Mouse (Mus musculus): ENCODE measurements at regions not wholly inside any gene's neighbourhood (a gene's known extent, or its start where the extent isn't known, plus 50 kb on each side); places are given as distances from the start of the nearest gene placed in this dataset.

DNA sequence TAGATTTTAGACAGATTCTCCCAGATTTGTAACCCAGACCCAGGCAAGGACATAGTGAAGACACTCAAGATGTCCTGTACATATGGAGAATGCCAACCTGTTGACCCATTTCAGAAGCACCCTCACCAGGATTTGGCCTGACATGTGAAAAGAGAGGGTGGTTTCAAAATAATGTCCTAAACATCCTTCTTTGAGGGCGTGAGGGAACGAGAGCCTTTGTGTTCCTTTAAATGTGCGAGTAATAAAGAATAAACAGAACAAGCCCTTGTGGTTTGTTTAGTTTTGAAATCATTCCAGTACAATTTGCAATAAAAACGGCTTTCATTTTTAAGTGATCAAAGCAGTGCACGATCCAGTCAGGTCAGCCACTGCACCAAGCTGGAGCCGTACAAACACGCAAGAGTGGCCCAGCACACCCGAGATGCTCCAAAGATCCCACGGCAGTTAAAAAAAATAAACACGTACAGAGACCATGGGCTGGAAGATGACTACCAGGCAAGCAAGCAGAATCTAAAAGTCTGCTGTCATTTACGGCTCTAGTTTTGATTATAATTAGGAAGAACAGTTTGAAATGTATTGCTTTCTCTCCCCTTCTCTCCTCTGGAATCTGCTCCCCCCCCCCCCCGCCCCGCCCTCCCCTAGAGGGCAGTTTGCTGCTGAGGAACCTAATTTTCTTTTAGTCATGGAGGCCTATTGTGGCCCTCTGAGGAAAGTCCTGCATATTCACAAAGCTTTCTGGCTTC lies 72.4 kb upstream of the Tle4 start:
- Histone ChIP-seq H3K4me3 (replicated peaks; ENCODE audit: low read length) (peak overlapping the region; percentile 37), H3K9me3 (ENCODE audit: low read length) (no peaks in the 10 kb centered on the region), H3K36me3 (ENCODE audit: insufficient read depth, low read length) (no peaks in the 10 kb centered on the region), H3K4me1 (replicated peaks; ENCODE audit: low read depth, low read length) (peaks cover 97% of the 10 kb centered on the region), H3K27me3 (ENCODE audit: insufficient read depth, low read length) (no peaks in the 10 kb centered on the region)
- no peak for TF ChIP-seq NANOG (IDR thresholded peaks at IDR 0.05; ENCODE audit: borderline replicate concordance, low read length)
- no peak for TF ChIP-seq POU5F1 (IDR thresholded peaks at IDR 0.05; ENCODE audit: borderline replicate concordance, low read length)
- no peak for TF ChIP-seq CTCF (conservative IDR thresholded peaks at IDR 0.05; ENCODE audit: low read length)

DNA sequence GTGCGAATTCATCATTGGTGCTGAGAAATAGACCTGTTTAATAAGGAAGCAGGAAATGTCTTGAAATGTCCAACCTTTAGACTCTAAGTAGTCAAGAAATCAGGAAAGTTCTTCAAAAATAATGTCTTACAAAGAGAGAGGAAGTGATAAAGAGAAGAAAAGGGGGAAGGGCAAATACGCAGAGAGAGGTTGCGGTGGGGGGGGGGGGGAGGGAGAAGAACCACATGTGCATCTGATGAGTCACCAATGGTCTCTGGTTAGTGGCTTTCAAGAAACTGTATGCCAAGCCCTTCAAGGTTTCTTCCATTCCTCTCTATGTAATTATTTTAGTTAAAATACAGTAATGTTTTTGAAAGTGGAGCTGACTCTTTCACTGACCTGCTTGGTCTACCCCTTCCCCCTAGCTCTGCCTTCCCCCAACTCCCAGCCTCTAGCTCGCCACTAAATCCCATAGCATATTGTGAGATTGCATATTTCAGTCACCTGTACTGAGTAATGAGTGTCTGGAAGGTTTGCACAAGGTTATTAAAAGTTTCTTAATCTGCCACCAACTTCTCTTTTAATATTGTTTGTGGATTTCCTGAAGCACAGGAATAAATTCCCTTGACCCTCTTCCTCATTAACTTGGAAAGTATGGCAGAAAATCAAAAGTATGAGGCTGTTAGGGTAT lies 70.8 kb upstream of the Tle4 start:
- Histone ChIP-seq H3K27me3 (ENCODE audit: insufficient read depth, low read length) (no peaks in the 10 kb centered on the region), H3K9me3 (ENCODE audit: low read length) (no peaks in the 10 kb centered on the region), H3K36me3 (ENCODE audit: insufficient read depth, low read length) (no peaks in the 10 kb centered on the region), H3K4me3 (replicated peaks; ENCODE audit: low read length) (no peak overlapping the region), H3K4me1 (replicated peaks; ENCODE audit: low read depth, low read length) (peaks cover 99% of the 10 kb centered on the region)
- TF ChIP-seq NANOG (IDR thresholded peaks at IDR 0.05; ENCODE audit: borderline replicate concordance, low read length) = no peak
- TF ChIP-seq POU5F1 (IDR thresholded peaks at IDR 0.05; ENCODE audit: borderline replicate concordance, low read length) = no peak
- TF ChIP-seq CTCF (conservative IDR thresholded peaks at IDR 0.05; ENCODE audit: low read length) = no peak

GRCm38 (mm10) chr19:14664682-14665417 lies 67.0 kb upstream of the Tle4 start:
- H3K9me3 ChIP-seq (ENCODE audit: low read length) = no peaks in the 10 kb centered on the region
- H3K4me1 ChIP-seq (replicated peaks; ENCODE audit: low read depth, low read length) = peaks cover 92% of the 10 kb centered on the region
- H3K4me3 ChIP-seq (replicated peaks; ENCODE audit: low read length) = peak overlapping the region; percentile 14; the same call in 1 of the 2 replicates
- TF ChIP-seq POU5F1 (IDR thresholded peaks at IDR 0.05; ENCODE audit: borderline replicate concordance, low read length) (no peak), CTCF (conservative IDR thresholded peaks at IDR 0.05; ENCODE audit: low read length) (no peak), NANOG (IDR thresholded peaks at IDR 0.05; ENCODE audit: borderline replicate concordance, low read length) (no peak)
- H3K27me3 ChIP-seq (ENCODE audit: insufficient read depth, low read length) = no peaks in the 10 kb centered on the region
- no peaks in the 10 kb centered on the region for H3K36me3 ChIP-seq (ENCODE audit: insufficient read depth, low read length)

DNA sequence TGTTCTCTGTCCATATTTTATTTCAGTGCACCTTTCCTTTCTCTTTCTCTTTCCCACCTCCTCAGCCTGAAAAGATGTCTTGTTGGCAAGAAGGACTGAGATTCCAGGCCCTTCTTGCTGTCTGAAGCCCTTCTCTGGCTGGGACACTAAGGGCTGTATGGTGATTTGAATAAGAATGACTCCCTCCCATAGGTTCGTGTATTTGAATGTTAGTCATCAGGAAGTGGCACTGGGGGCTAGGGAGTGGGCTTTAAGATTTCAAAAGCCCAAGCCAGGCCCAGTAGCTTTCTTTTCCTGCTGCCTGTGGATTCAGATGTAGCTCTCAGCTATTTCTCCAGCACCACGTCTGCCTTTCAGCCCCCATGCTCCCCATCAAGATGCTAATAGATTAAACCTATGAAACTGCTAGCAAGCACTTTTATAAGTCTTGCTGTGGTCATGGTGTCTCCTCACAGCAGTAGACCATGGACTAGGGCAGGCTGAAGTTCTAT lies 66.3 kb upstream of the Tle4 start:
- Histone ChIP-seq H3K36me3 (ENCODE audit: insufficient read depth, low read length) (no peaks in the 10 kb centered on the region), H3K9me3 (ENCODE audit: low read length) (no peaks in the 10 kb centered on the region), H3K27me3 (ENCODE audit: insufficient read depth, low read length) (no peaks in the 10 kb centered on the region), H3K4me1 (replicated peaks; ENCODE audit: low read depth, low read length) (peaks cover 90% of the 10 kb centered on the region), H3K4me3 (replicated peaks; ENCODE audit: low read length) (peak overlapping the region; percentile 14; the same call in 1 of the 2 replicates)
- TF ChIP-seq NANOG (IDR thresholded peaks at IDR 0.05; ENCODE audit: borderline replicate concordance, low read length) (peak; percentile 38; the same call in 1 of the 2 replicates), CTCF (conservative IDR thresholded peaks at IDR 0.05; ENCODE audit: low read length) (no peak), POU5F1 (IDR thresholded peaks at IDR 0.05; ENCODE audit: borderline replicate concordance, low read length) (peak; percentile 30; the same call in 1 of the 2 replicates)

DNA sequence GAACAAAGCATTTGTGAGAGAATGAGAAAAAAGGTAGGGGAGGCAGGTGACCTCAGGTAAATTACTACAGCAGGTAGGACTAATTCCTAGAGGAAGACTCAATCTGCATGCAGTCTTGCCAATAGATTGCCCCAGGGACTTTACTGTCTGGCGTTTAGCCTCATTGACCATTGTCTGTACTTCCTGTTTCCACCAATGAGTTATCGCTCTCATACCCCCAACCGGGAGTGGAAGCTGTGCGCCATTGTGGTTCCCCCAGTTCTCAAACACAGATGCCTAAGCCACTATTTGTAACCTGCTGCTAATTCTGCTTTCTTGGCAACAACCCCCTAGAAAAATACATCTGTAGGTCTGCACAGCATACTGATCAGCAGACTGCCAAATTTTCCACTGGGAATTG lies 65.5 kb upstream of the Tle4 start:
- Histone ChIP-seq H3K4me1 (replicated peaks; ENCODE audit: low read depth, low read length) (peaks cover 89% of the 10 kb centered on the region), H3K36me3 (ENCODE audit: insufficient read depth, low read length) (no peaks in the 10 kb centered on the region), H3K4me3 (replicated peaks; ENCODE audit: low read length) (peak overlapping the region; percentile 14; the same call in 1 of the 2 replicates), H3K9me3 (ENCODE audit: low read length) (no peaks in the 10 kb centered on the region), H3K27me3 (ENCODE audit: insufficient read depth, low read length) (no peaks in the 10 kb centered on the region)
- TF ChIP-seq NANOG (IDR thresholded peaks at IDR 0.05; ENCODE audit: borderline replicate concordance, low read length) (peak; percentile 66; the same call in 1 of the 2 replicates), CTCF (conservative IDR thresholded peaks at IDR 0.05; ENCODE audit: low read length) (no peak)

GRCm38 (mm10) chr19:14659725-14660124 lies 61.9 kb upstream of the Tle4 start:
- Histone ChIP-seq H3K27me3 (ENCODE audit: insufficient read depth, low read length) (no peaks in the 10 kb centered on the region), H3K9me3 (ENCODE audit: low read length) (no peaks in the 10 kb centered on the region), H3K36me3 (ENCODE audit: insufficient read depth, low read length) (no peaks in the 10 kb centered on the region), H3K4me3 (replicated peaks; ENCODE audit: low read length) (no peak overlapping the region), H3K4me1 (replicated peaks; ENCODE audit: low read depth, low read length) (peaks cover 88% of the 10 kb centered on the region)
- TF ChIP-seq CTCF (conservative IDR thresholded peaks at IDR 0.05; ENCODE audit: low read length) (no peak), POU5F1 (IDR thresholded peaks at IDR 0.05; ENCODE audit: borderline replicate concordance, low read length) (no peak), NANOG (IDR thresholded peaks at IDR 0.05; ENCODE audit: borderline replicate concordance, low read length) (no peak)

DNA sequence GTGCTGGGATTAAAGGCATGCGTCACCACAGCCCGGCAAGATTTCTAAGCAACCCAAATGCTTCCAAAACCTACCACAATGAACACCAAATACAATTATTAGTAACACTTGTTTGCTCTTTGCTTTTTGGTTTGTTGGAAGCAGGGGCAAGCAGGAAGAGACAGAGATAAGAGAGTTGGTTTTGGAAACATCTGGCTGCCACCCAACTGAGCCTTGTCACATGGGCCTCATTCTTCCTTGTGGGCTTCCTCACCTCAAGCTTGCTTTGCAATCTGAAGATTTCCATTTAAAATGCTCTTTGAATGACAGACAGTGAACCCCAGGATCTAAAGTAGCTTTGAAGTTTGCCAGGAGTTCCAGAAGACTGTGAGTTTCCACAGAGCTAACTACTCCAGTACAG lies 60.6 kb upstream of the Tle4 start:
- Histone ChIP-seq H3K4me3 (replicated peaks; ENCODE audit: low read length) (no peak overlapping the region), H3K27me3 (ENCODE audit: insufficient read depth, low read length) (no peaks in the 10 kb centered on the region), H3K4me1 (replicated peaks; ENCODE audit: low read depth, low read length) (peaks cover 88% of the 10 kb centered on the region), H3K36me3 (ENCODE audit: insufficient read depth, low read length) (no peaks in the 10 kb centered on the region), H3K9me3 (ENCODE audit: low read length) (no peaks in the 10 kb centered on the region)
- TF ChIP-seq POU5F1 (IDR thresholded peaks at IDR 0.05; ENCODE audit: borderline replicate concordance, low read length) = no peak
- TF ChIP-seq CTCF (conservative IDR thresholded peaks at IDR 0.05; ENCODE audit: low read length) = no peak
- no peak for TF ChIP-seq NANOG (IDR thresholded peaks at IDR 0.05; ENCODE audit: borderline replicate concordance, low read length)

DNA sequence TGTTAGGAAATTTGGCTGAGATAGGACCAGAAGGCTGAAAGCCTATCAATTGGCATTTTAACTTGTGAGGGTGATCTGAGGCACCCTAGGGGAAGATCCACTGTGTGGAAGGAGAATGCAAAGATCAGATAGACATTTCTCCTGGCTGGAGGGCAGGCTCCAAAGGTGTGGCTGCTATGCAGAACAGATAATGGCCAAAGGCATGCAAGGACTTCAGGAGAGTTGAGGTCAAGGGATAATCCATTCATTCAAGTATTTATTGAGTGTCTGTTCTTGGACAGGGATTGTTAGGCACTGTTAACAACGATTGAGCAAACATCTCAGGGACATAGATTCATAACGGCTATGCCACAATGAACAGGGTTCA lies 58.2 kb upstream of the Tle4 start:
- Histone ChIP-seq H3K9me3 (ENCODE audit: low read length) (no peaks in the 10 kb centered on the region), H3K27me3 (ENCODE audit: insufficient read depth, low read length) (no peaks in the 10 kb centered on the region), H3K4me1 (replicated peaks; ENCODE audit: low read depth, low read length) (peaks cover 72% of the 10 kb centered on the region), H3K36me3 (ENCODE audit: insufficient read depth, low read length) (no peaks in the 10 kb centered on the region), H3K4me3 (replicated peaks; ENCODE audit: low read length) (peak overlapping the region; percentile 45; the same call in 1 of the 2 replicates)
- TF ChIP-seq CTCF (conservative IDR thresholded peaks at IDR 0.05; ENCODE audit: low read length) (no peak), NANOG (IDR thresholded peaks at IDR 0.05; ENCODE audit: borderline replicate concordance, low read length) (peak; percentile 55), POU5F1 (IDR thresholded peaks at IDR 0.05; ENCODE audit: borderline replicate concordance, low read length) (no peak)
